In genomic region chr16:20975406-20975805, GRCm38 (mm10) we compare ENCODE assay signal across 10 mouse cellular contexts.
DNase-seq lines count a peak whose midpoint lies in the region; ATAC-seq and TF ChIP-seq lines count a peak whose summit lies in the region.
"Had no signal": no experiment of that assay in that cellular context is flagged by ENCODE, and none has a peak within 500 bp of the region (broad histone marks: within the 10 kb centered on the region; RNA-seq: fewer than 3 reads in every experiment).

No protein-coding gene starts in this region.

- no peaks in the 10 kb centered on the region for H3K27me3 ChIP-seq in heart, adult 2 months (ENCODE audit: control insufficient read depth, insufficient read depth, low read length)
- H3K27me3 ChIP-seq in lung, embryonic 14.5 days (ENCODE audit: insufficient read depth, low read length): no peaks in the 10 kb centered on the region
- H3K27me3 ChIP-seq in lung, postnatal 0 days (replicated peaks; ENCODE audit: insufficient read depth, low read length): no peaks in the 10 kb centered on the region
- H3K27me3 ChIP-seq: CH12.LX; stomach, embryonic 15.5 days had no signal

- no peaks in the 10 kb centered on the region for H3K36me3 ChIP-seq in heart, adult 2 months (ENCODE audit: control insufficient read depth, insufficient read depth, low read length)
- H3K36me3 ChIP-seq in lung, embryonic 14.5 days (ENCODE audit: insufficient read depth): no peaks in the 10 kb centered on the region
- no peaks in the 10 kb centered on the region for H3K36me3 ChIP-seq in lung, postnatal 0 days (ENCODE audit: insufficient read depth, low read length)
- H3K36me3 ChIP-seq: stomach, embryonic 15.5 days had no signal

- no peaks in the 10 kb centered on the region for H3K79me2 ChIP-seq in heart, adult 2 months (replicated peaks; ENCODE audit: control insufficient read depth, insufficient read depth, low read length)

- H3K4me1 ChIP-seq in heart, adult 2 months (ENCODE audit: control insufficient read depth, insufficient read depth, low read length): no peaks in the 10 kb centered on the region
- no peaks in the 10 kb centered on the region for H3K4me1 ChIP-seq in lung, embryonic 14.5 days (ENCODE audit: insufficient read depth)
- H3K4me1 ChIP-seq in lung, postnatal 0 days (ENCODE audit: insufficient read depth, low read depth, low read length): no peaks in the 10 kb centered on the region
- H3K4me1 ChIP-seq: stomach, embryonic 15.5 days had no signal

- TF ChIP-seq POLR2A in heart, adult 2 months (IDR thresholded peaks at IDR 0.05; ENCODE audit: insufficient read depth, low read depth, low read length): no peak

- intact Hi-C loops in heart, adult 2 months (cut with DNase I): no loop called here

- no peak for ATAC-seq in lung, embryonic 14.5 days (ENCODE audit: insufficient read depth)
- no peak; the same call in 1 of the 2 replicates for ATAC-seq in lung, postnatal 0 days
- ATAC-seq: forebrain, embryonic 16.5 days had no signal

- H3K27ac ChIP-seq in heart, adult 2 months: no peak overlapping the region
- H3K27ac ChIP-seq in lung, embryonic 14.5 days (ENCODE audit: low read depth): no peak overlapping the region
- no peak overlapping the region for H3K27ac ChIP-seq in lung, postnatal 0 days (ENCODE audit: low read length)
- H3K27ac ChIP-seq: stomach, embryonic 15.5 days had no signal

- no peak for TF ChIP-seq CTCF in heart, adult 2 months (IDR thresholded peaks at IDR 0.05)
- no peak for TF ChIP-seq CTCF in lung, embryonic 14.5 days (IDR thresholded peaks at IDR 0.05; ENCODE audit: low read depth)
- no peak for TF ChIP-seq CTCF in lung, postnatal 0 days (IDR thresholded peaks at IDR 0.05)

- no peak for TF ChIP-seq EP300 in heart, adult 2 months (IDR thresholded peaks at IDR 0.05; ENCODE audit: insufficient read depth, low read depth, low read length)
- TF ChIP-seq EP300 in lung, postnatal 0 days (IDR thresholded peaks at IDR 0.05): no peak

- 4% methylated on average over 2 of the region's 2 CpGs for WGBS in heart, adult 2 months
- 13% methylated on average over 2 of the region's 2 CpGs for WGBS in lung, embryonic 14.5 days
- WGBS in lung, postnatal 0 days: 19% methylated on average over 2 of the region's 2 CpGs

- H3K4me2 ChIP-seq in lung, embryonic 14.5 days: no peak overlapping the region
- H3K4me2 ChIP-seq in lung, postnatal 0 days (replicated peaks; ENCODE audit: low read depth, low read length): no peak overlapping the region
- H3K4me2 ChIP-seq: stomach, embryonic 15.5 days had no signal

- H3K4me3 ChIP-seq in heart, adult 2 months: no peak overlapping the region
- H3K4me3 ChIP-seq in lung, embryonic 14.5 days (ENCODE audit: low read depth, low read length): no peak overlapping the region
- no peak overlapping the region for H3K4me3 ChIP-seq in lung, postnatal 0 days (ENCODE audit: low read depth, low read length)
- H3K4me3 ChIP-seq: stomach, embryonic 15.5 days had no signal

- peak; percentile 23 to 33 for DNase-seq in heart, adult 18-20 months
- DNase-seq in heart, adult 2 months: no peak
- peak; percentile 84 for DNase-seq in lung, embryonic 14.5 days
- no peak for DNase-seq in lung, postnatal 0 days (ENCODE audit: low spot score)
- DNase-seq in brain, adult 2 months (ENCODE audit: low read depth, low spot score): peak; percentile 21
- peak; percentile 2 for DNase-seq in retina, postnatal 7 days (ENCODE audit: low read depth, low spot score)
- DNase-seq in right cerebral cortex, adult 2 months (ENCODE audit: low spot score in 2 of 2): no peak

- no peak overlapping the region for H3K9ac ChIP-seq in heart, adult 2 months (ENCODE audit: low read depth, low read length)
- no peak overlapping the region for H3K9ac ChIP-seq in lung, embryonic 14.5 days
- no peak overlapping the region for H3K9ac ChIP-seq in lung, postnatal 0 days (replicated peaks; ENCODE audit: low read depth)
- H3K9ac ChIP-seq: stomach, embryonic 15.5 days had no signal

- no peaks in the 10 kb centered on the region for H3K9me3 ChIP-seq in lung, embryonic 14.5 days (ENCODE audit: low read depth, low read length)
- no peaks in the 10 kb centered on the region for H3K9me3 ChIP-seq in lung, postnatal 0 days (ENCODE audit: low read length)
- H3K9me3 ChIP-seq: stomach, embryonic 15.5 days had no signal

Comparison
In these comparisons a context has a peak if more than half of its experiments do, and no peak if none do; other contexts are left out.
1. DNase-seq: peak in heart, adult 18-20 months (2 of 2), lung, embryonic 14.5 days (single experiment), brain, adult 2 months (single experiment) and retina, postnatal 7 days (single experiment); none in heart, adult 2 months (0 of 2), lung, postnatal 0 days (single experiment) and right cerebral cortex, adult 2 months (0 of 2).